Mouse (Mus musculus): ENCODE measurements around the gene Fnip2.

Fnip2 gene

DNA sequence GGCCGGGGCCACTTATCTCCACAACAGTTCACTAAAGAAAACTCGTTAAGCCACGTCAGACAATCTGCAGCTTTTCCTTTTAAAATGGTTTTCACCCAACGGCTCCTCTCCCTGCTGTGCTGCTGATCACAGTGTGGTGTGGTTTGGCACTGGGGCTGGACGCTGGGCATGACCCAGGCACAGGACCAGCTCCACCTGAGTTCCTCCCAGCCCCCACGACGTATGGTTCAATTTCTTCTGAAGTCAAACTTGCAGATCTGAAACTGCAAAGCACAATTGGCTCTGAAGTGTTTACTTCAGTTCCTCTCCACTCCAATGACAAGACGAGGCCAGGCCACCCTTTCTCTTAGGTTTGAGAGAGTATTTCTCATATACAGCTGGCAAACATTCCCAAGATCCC, 39.1 kb downstream of the Fnip2 start:
- no peak for DNase-seq (ENCODE audit: low spot score in 2 of 2)

DNA sequence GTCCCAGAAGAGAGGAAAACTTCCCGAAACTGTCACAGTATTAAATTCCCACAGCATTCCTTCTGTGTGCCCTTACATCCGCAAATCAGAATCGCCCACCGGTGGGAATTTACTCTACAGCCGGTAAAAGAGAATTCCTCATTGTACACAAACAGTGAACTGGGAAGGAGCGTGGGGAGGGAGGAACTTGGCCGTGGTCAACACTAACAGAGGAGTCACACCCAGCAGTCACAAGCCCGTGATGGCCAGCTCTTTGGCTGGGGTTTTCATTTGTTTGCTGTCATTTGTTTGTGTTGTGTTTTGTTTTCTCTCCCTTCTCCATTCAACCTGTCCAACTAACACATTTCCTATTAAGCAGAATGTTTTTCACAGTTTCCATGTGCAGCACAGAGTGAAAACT, 39.7 kb downstream of the Fnip2 start:
- DNase-seq (ENCODE audit: low spot score in 2 of 2): peak in 1 of 2 experiments; percentile 25

DNA sequence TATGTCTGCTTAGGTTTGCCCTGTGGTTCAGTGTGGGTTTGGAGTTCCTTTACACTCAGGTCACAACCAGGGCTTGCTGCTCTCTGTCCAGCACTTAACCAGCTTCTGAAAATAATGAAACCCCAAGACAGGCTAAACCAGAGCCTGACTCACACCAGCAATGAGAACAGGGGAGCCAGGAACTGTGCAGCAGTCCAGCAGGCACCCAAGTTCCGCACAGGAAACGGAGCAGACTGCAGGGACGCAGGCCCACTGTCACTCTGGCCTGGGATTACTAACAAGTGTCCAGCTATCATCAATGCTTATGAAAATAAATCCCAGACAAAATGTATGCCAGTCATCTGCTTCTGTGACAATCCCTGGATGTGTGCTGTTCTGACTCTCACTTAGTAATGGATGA, 40.1 kb downstream of the Fnip2 start:
- DNase-seq (ENCODE audit: low spot score in 2 of 2): no peak

DNA sequence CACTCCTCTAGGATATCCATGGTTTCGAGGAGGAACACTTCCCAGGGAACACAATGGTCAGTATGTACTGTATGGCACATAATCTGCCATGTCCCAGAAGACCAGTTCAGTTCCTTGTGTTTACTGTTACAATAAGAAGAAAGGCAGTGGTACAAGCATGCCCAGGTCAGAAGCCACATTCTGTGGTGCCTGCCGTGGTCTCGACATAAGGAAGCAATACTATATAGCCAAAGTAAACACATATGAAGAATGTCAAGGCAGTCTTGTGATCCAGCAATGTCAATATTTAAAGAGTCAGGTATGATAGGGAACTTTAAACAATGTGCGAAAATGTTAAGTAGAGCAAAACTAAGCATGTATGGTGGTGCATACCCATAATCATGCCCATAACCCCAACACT, 44.2 kb downstream of the Fnip2 start:
- DNase-seq (ENCODE audit: low spot score in 2 of 2): no peak

DNA sequence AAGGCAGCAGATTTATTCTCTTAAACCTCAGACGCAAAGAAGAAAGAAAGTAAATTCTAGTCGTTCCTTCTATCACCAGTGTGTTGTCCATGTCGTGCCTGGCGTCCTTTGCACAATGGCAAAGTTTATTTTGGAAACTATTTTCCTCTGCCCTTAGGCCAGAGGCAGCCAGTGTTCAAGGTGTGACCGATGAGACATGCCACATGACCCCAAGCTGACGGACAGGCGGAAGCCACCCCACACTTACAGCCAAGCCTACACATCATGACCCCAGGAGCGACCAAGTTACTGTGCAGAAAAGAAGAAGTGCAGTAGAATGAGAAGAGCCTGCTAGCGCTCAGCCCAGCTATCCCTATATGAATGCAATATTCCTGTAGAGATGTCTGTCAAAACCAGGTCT, 47.7 kb downstream of the Fnip2 start:
- no peak for DNase-seq (ENCODE audit: low spot score in 2 of 2)

DNA sequence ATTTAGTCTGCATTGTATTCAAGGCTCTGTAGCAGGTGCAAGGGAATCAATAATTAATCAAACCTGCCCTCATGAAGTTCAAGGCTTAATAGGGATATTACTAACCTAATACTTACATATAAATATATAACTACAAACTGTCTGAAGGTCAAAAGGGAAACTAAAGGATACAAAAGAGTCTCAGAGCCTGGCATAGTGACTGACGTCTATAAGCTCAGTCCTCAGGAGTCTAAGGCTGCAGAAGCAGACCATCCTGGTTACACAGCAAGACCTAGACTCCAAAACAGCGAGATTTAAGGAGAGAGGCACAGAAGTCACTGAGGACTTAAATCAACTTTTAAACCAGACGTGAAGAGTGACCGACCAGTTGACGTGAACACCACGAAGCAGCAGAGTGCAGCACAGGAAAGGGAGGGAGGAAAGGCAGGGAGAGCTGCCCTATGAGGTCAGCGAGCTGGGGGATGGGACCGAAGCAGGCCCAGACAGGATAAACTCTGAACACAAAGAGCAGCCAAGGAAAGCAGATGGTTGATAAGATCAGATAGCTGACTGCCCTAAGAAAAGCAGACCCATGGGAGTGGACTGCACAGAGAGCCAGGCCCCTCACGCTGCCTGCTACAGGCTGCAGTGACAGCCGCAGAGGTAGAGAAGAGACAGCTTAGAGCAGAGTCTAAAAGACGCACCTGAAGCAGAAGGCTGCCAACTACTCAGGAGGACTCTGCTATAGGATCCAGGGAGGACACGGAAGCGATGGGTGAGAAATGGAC, 48.7 kb downstream of the Fnip2 start:
- peak; percentile 73 to 79 for DNase-seq (ENCODE audit: low spot score in 2 of 2)

DNA sequence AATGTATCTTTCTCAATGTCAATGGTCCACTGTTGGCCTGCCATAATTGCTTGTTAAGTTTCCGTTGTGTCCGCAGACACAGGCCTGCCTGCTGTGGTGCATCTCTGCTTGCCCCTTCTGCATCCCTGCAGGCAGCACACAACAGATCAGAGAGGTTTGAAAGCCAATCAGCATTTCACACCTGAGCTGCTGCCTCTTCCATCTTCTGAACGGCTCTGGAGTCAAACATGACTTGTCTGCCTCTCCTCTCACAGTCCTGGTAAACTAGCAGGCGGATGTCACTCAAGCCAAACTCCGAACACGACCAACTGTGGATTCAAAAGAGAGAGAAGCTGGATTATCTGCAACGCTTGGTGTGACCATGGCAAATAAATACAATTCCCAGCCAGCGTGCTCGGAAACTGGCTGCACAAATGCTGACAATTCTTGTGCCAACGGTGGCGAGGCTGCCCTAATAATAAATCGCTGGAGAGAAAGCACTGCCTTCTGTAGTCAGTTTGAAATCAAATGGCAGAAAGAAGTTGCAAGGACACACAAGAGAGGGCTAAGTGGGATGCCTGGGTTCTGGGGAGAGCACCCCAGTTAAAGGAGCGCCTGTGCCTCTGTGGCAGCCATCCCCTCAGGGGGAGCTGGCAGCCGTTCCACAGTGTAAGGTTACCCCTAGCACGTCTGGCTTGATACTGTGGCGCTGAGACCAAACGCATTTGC, 49.6 kb downstream of the Fnip2 start:
- DNase-seq (ENCODE audit: low spot score in 2 of 2): no peak

DNA sequence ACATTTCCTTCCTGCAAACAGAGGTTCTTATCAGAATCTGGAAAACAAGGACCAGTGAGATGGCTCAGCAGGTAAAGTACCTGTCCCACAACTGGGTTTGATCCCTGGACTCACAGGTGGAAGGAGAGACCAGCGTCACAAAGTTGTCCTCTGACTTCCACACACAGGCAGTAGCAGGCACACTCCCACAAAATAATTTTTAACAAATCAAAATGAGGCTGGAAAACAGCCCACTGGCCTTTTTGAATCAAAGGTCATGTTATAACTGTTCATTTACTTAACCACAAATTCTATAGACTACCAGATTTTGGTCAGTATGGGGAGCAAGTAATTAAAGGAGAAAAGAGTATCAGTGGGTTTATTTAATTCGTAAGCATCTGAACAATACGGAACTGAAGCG, 50.6 kb downstream of the Fnip2 start:
- no peak for DNase-seq (ENCODE audit: low spot score in 2 of 2)

DNA sequence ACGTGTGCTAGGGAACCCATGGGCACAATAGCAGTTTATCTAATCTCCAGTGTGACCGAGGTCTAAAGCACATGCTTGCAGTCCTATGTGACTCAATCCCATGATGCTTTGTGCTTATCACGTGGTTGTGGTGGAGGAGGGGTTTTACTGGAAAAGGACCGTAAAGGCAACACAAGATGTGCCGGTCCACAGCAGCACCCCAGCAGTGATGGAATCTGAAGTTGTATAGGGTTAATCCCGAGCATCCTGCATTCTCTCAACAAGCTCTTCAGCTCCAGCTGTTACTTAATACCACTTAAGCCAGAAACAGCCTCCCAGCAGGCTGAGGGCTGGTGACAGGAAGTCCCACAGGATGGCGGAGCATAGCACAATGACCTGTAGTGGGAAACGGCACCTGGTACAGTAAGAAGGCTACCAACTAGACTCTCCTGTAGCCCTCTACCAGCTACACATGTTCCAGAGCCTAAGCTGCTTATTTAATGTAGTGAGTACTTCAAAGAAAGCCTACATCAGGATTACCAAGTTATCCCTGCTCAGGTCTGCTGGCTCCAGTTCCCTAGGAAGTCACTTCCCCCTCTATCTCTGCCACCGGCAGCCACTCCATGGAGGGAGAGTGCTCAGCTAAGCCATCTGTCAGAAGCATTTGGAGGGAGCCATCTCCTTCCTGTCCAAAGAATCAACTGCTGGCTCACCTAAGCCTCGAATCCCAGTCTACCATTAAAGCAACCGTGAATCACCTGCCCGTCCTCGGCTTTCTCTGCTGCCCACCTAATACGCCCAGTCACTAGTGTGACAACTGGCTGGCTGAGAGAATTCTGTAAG, 51.3 kb downstream of the Fnip2 start:
- no peak for DNase-seq (ENCODE audit: low spot score in 2 of 2)

DNA sequence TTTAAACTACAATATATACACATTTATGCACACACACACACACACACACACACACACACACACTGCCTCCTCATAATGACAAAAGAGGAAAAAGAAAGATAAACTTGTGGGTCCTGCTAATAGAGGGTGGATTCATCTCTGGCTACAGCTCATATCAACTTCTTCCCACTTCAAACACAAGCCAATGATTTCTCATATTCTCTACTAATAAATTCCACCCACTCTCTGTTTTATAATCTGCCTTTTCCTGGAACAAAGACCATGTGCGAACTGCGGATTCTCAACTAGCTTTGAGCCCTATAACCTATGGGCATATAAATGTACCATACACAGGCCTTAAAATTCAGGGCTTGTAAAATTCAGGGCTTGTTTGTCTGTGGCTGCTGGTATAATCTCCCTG, 53.3 kb downstream of the Fnip2 start:
- DNase-seq (ENCODE audit: low spot score in 2 of 2): no peak

DNA sequence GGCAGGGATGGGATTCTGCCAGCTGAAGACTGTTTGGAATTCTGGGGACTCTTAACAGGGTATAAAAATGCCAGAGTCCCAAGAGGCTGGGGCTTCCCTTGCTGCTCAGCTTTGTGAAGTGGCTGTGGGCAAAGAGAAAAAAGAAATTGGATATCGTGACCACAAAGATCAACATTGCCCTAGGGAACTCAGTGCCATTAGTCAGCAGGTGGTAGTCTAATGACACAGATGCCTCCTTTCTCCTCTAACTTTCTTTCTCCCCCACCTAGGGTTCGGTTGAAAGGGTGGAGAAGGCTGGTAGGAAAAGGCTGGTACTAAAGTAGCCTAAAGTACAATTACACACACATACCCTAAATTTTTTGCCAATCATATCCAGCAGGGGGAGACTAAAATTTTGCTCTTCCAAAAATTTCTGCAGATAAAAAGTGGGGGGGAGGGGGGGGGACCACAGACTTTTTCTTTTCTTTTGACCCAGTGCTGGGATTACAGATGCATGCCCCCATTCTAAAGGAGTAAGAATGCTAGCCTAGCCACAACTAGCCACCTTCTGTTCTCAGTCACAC, 66.3 kb downstream of the Fnip2 start:
- DNase-seq (ENCODE audit: low spot score in 2 of 2): no peak

DNA sequence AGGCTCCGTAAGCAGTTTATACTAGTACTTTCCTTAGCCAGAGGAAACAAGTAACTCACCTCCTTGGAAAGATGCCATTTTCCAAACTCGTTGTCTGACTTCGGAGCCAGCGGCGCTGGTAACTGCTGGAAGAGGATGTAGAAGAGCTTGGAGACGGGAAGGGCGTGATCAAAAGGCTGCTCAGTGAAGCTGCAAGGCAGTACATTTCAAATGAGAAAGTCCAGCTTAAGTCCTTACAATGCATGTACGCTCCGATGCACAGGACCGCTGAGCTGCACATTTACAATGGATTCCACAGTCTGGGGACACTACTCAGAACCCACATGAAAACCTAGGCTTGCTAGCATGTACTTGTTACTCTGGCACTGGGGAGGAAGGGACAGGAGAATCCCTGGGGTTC, 67.3 kb downstream of the Fnip2 start:
- no peak for DNase-seq (ENCODE audit: low spot score in 2 of 2)

DNA sequence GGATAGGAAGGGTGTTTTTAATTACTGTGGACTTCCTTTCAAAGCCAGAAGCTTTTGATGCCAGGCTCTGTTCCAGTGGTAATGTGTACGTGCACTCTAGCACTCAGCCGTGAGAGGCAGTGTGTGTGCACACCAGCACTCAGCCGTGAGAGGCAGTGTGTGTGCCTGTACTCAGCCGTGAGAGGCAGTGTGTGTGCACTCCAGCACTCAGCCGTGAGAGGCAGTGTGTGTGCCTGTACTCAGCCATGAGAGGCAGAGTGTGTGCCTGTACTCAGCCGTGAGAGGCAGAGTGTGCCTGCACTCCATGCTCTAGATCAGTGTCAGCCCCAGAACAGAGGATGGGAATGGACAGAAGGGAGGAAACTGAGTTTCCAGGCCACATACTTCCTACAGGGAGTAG, 70.9 kb downstream of the Fnip2 start:
- DNase-seq (ENCODE audit: low spot score in 2 of 2): no peak

DNA sequence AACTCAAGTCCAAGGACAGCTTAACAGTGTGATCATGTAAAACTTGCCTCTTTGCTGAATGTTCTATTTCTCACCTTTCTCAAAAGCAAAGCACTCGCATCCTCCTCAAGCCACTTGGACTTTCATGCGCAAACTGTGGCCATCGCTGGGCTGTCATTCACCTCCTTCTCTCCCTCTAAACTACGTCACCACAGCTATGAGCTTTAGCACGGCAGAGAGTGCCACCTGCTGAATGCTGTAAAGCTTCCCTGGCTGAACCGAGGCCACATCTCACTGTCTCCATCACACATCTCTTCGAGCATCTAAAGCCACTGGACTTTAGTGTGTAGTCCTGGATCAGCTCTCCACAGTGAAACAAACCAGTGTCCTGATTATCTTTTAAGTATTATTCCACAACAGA, 72.4 kb downstream of the Fnip2 start:
- no peak for DNase-seq (ENCODE audit: low spot score in 2 of 2)

DNA sequence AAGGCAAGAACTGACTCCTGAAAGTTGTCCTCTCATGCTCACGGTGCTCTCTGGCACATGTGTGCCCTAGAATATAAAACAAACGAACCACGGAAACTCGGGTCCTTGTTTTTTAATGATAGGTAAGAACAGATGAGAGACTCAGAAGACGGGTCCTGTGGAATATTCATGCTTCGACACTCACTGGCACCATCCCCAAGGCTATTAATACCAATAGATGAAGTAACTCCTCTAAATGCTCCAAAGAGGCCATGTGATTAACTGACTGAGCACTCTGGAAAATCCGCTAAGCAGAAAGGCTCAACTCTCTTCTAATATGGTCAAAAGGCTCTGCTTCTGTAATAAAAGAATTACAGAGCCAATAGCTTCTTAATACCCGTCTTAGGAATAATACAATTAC, 73.6 kb downstream of the Fnip2 start:
- no peak for DNase-seq (ENCODE audit: low spot score in 2 of 2)

DNA sequence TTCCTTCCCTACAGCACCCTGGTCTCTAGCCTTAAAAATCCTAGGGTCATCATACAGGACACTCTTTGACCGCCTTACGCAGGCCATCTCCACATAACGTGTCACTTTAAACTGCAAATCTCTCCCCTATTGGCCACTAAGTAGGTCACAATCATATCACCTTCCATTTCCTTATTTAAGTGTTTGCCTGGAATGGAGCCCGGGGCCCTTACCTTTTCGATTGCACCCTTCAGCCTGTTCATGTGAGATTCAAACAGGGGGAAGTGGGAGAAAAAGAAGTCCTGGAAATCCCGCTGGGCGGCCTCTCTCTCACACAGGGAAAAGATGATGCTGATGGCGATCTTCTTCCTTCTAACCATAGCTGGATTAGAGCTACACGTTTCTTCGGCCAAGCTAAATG, 74.5 kb downstream of the Fnip2 start:
- no peak for DNase-seq (ENCODE audit: low spot score in 2 of 2)

DNA sequence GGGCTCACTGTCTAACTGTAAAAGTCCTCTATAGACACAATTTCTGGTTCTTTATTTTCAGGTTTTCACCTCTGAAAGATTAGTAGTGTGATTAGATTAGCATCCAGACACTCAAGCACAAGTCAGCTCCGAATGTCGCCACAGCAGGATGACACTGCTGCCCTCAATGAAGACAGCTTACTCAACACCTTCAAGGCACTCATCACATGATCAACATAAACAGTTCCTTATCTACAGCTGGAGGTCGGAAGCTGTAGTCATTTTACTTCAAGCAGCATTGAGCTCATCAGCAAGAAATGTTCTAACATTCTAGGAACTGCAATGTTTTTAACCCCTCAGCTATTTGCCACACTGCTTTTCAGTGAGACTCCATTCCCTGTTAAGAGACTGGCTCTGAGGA, 76.0 kb downstream of the Fnip2 start:
- DNase-seq (ENCODE audit: low spot score in 2 of 2): no peak

DNA sequence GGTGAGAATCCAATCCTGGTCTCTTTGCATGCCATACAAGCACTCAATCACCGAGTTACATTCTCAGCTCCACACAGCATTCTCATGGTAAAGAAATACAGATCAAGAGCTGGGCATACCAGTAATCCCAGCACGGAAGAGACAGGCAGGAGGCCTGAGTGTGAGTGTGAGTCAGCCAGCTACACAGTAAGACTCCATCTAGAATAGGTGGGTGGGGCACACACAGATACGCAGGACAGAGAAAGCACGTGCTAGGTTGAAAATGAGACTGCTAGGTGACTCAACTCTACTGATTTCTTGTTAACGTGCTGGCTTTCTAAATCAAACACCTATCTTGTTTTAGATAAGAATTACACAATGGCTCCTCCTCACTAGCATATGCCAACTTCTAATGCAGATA, 77.5 kb downstream of the Fnip2 start:
- DNase-seq (ENCODE audit: low spot score in 2 of 2): no peak

DNA sequence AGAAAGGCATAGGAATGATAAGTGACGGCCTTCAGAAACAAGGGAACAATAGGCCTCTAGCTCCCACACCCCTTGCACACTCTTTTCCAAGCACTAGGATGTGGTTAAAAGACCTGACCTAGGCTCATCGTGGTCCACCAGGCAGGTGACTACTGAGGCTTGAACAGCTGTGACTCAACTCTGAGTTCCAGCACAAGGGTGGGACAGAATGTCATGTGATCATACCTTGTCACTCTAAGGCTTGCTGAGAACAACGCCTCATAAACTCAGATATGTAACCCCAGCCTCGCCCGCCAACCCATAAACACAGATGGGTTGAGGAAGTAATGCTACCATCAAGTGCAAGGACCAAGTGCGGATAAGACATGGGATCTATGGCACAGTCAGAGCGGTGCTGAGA, 79.6 kb downstream of the Fnip2 start:
- no peak for DNase-seq (ENCODE audit: low spot score in 2 of 2)

DNA sequence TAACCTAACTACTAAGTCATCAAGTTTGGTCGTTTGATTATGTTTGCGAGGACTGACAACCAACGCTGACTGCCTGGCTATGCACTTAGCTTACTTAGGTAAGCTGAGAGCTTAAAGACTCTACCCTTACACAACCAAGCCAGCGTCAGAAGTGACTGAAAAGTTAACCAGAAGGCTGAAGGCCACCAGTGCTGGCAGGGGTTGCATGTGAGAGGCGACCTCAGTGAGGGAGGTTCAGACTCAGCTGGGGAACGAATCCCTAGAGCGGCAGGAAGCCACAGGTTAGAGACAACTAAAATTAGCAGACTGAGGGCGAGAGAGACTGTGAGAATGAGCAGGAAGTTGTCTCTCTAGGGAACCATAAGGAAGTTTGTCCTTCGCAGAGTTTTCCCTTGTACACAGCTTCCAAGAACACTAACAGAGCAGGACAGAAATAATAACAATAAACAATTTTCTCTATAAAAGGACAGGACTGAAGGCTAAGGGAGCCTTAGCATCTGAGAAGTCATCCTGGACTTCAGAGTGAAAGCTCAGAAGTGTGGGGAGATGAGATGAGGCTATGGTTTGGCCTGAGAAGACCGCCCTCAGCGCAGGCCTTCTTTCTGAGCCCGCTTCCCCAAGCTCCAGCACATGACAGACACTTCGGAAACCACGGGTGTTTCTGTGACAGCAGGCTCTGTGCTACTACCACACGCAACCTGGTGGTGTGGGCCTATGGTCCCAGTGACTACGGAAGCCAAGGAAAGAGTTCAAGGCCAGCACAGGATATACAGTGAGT, 83.1 kb downstream of the Fnip2 start:
- DNase-seq (ENCODE audit: low spot score in 2 of 2): no peak

DNA sequence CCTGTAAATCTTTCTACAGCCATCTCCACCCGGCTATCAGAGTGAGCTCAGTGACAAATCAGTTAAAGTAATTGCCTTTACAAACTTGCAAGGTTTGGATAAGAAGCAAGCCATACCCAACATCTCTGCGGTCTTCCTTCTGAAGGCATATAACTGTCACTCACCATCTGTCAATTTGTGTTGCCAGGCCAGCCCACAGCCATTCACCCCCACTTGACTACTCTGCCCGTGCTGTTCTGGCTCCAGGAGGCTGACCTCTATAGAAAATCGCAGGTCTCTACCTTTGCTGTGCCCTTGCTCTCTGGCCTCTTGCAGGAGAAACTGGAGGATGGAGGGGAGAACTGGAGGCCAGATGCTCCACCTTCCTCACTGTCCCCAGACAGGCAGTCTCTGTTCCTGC, 88.7 kb downstream of the Fnip2 start:
- DNase-seq (ENCODE audit: low spot score in 2 of 2): no peak

DNA sequence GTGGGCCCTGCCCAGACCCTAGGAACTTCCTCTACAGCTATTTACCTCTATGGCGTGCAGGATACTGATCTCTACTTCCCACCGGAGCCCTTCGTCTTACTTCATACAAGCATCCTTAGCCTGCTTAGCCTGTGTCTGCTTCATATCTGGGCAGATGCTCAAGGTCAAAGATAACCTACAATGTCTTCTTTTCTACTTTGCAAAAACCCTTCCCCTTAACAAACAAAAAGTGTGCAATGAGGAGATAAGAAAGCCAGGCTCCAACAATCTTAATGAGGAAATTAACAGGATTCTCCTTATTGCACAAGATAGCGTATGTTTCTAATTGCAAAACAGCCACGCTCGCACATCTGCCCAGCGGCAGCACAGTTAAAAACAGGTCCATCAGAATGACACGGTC, 89.2 kb downstream of the Fnip2 start:
- no peak for DNase-seq (ENCODE audit: low spot score in 2 of 2)

Data from urinary bladder, postnatal 36 days (tissue).